Mouse (Mus musculus) lung, embryonic 16.5 days (tissue): ENCODE results near the gene Tnni1. TPM values are rescaled to one million over a fixed set of nuclear protein-coding genes. Genes with fewer than 3 reads are reported as not detected.

Source experiments
- ATAC-seq: fragments of 200-750 bp; cut with Nextera tagmentation; 2 replicates; pipeline ENCODE4 v1.8.0; 2017; ENCODE audit warnings: low read depth, mild to moderate bottlenecking, moderate library complexity
- H3K27ac ChIP-seq: fragments of 300-500 bp; sonication (generic); 2 replicates; pipeline ENCODE4 v1.5.1; 2014; ENCODE audit warnings: mild to moderate bottlenecking, control low read depth, low read length
- H3K27me3 ChIP-seq: fragments of 300-500 bp; sonication (generic); 2 replicates; pipeline ENCODE4 v1.6.1; 2014; ENCODE audit warnings: low read depth, low read length, mixed read lengths; ENCODE audit not compliant: control insufficient read depth, insufficient read depth
- H3K36me3 ChIP-seq: fragments of 300-500 bp; sonication (generic); 2 replicates; pipeline ENCODE4 v1.6.1; 2014; ENCODE audit warnings: low read length; ENCODE audit not compliant: control insufficient read depth, insufficient read depth
- H3K4me1 ChIP-seq: fragments of 300-500 bp; sonication (generic); replicated peaks from 2 replicates; pipeline ENCODE4 v1.6.1; 2014; ENCODE audit warnings: low read length, mixed read lengths; ENCODE audit not compliant: control insufficient read depth, insufficient read depth
- H3K4me2 ChIP-seq: fragments of 300-500 bp; sonication (generic); 2 replicates; pipeline ENCODE4 v1.6.1; 2014; ENCODE audit warnings: low read depth, low read length, control low read depth
- H3K4me3 ChIP-seq: fragments of 300-500 bp; sonication (generic); 2 replicates; pipeline ENCODE4 v1.5.1; 2014; ENCODE audit warnings: mild to moderate bottlenecking, low read length, control low read depth
- H3K9ac ChIP-seq: fragments of 300-500 bp; sonication (generic); 2 replicates; pipeline ENCODE4 v1.6.1; 2014; ENCODE audit warnings: low read length, control low read depth
- H3K9me3 ChIP-seq: fragments of 300-500 bp; sonication (generic); 2 replicates; pipeline ENCODE4 v1.6.1; 2016; ENCODE audit warnings: low read length; ENCODE audit not compliant: control insufficient read depth
- WGBS: fragments of 180-500 bp; shearing (Covaris S2); extraction: QIAGEN DNeasy Blood & Tissue Kit; methylation state at CpG from one replicate; pipeline ENCODE4 v1.1.7; 2014; 5-methylcytosine and 5-hydroxymethylcytosine counted together
- polyA plus RNA-seq: library from polyadenylated mRNA; unstranded; fragments of >200 nt; fragmentation: Nextera tagmentation; extraction: Ambion mirVana; gene quantifications from 2 replicates; pipeline ENCODE4 v1.2.1, GENCODE M21; 2015

Gene Tnni1
- polyA plus RNA-seq, 1 experiment from 2014 or later: 105 TPM

DNA sequence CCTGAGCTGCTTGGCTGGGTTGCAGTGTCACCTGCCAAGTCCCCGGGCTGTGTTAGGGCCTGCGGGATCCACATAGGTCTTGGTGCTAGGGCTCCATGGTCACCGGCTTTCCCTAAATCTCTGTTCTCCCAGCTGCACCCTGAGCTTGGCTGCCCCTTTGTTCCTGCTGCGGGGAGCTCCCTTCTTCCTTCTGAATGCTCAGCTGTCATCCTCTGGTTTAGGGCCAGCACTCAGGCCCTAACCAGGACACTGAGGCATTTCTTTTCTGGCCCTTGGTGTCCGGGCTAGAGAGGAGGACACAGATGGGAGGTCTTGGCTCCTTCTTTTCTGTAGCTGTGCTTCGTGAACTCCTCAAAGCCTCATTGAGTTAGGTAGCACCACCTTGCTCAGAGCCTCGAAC, 42.5 kb downstream of the Tnni1 start:
- Histone ChIP-seq H3K4me1 (peaks cover 9% of the 10 kb centered on the region), H3K4me3 (no peak overlapping the region), H3K27ac (no peak overlapping the region), H3K4me2 (no peak overlapping the region), H3K9ac (no peak overlapping the region), H3K36me3 (no peaks in the 10 kb centered on the region), H3K27me3 (peaks cover 15% of the 10 kb centered on the region; the same call in 1 of the 2 replicates), H3K9me3 (no peaks in the 10 kb centered on the region)
- no peak for ATAC-seq
- 76% methylated on average over 7 of the region's 7 CpGs for WGBS

DNA sequence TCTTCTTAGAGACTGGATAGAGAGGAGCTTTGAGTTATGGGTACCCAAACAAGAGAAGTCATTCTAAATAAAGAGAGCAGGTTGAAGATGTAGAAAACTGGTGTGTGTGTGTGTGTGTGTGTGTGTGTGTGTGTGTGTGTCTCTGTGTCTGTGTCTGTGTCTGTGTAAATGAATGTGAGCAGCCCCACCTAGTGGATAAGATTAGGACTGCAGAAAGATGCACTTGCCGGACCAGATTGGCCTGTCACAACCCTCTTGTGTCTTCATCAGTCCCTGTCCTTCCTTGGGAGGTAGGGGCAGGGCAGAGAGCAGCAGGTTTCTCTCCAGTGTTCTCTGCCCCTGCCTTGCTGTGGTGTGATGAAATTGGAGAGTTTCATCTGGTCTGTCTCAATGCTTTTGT, 49.7 kb downstream of the Tnni1 start:
- no peak overlapping the region for H3K4me2 ChIP-seq
- no peak overlapping the region for H3K4me3 ChIP-seq
- no peak overlapping the region for H3K9ac ChIP-seq
- H3K36me3 ChIP-seq: no peaks in the 10 kb centered on the region
- WGBS: 11% methylated on average over 1 of the region's 1 CpGs
- ATAC-seq: no peak
- no peaks in the 10 kb centered on the region for H3K4me1 ChIP-seq
- H3K27ac ChIP-seq: no peak overlapping the region
- no peaks in the 10 kb centered on the region for H3K9me3 ChIP-seq
- H3K27me3 ChIP-seq: no peaks in the 10 kb centered on the region

DNA sequence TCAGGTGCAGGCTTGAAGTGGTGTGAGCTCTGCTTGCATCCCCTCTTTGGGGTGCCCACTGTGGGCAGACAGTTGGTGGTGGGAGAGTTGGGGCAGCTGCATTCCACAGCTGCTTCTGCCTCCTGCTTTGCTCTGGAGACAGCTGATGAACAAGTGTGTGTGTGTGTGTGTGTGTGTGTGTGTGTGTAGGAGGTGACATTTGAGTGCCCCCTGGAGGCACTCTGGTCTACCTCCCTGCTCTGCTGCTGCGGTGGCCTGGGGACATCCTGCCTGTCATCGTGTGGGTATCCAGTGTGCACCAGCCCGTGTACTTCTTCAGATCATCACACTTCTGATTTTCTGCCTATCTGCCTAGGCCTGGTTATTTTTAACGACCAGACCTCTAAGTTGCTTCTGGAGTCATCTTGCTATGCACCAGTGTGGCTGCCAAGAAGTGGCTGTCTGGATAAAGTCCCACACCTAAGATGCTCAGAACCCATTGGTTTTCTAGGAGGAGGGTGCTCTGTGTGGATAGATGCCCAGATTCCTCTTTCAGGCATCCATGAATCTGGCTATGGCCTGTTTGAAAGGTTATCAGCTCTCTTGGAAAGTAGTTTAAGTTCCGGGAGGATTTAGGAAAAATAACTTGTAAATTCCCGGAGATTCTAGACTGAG, 55.1 kb downstream of the Tnni1 start:
- Histone ChIP-seq H3K27me3 (no peaks in the 10 kb centered on the region), H3K9ac (no peak overlapping the region), H3K4me3 (no peak overlapping the region), H3K36me3 (no peaks in the 10 kb centered on the region), H3K4me1 (peaks cover 6% of the 10 kb centered on the region; the same call in 1 of the 2 replicates), H3K27ac (no peak overlapping the region), H3K9me3 (no peaks in the 10 kb centered on the region), H3K4me2 (no peak overlapping the region)
- ATAC-seq: no peak
- WGBS: 45% methylated on average over 6 of the region's 6 CpGs

DNA sequence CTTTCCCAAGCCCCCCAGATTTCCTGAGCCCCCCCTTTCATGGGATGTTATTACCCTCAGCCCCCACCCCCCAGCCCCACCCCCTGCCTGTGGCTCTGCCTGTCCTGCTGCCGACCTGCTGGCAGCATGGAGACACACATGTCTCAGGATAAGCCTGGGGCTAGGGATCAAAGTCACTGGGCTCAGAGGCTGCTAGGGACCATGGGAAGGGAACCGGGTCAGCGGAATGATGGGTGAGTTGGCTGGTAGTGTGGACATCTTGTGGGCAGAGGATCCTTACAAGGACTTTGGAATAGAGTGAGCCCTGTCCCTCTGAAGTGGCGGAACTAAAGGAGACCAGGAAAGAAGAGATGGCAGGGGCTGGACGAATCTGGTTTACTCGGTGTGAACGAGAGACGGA, 55.7 kb downstream of the Tnni1 start:
- H3K9ac ChIP-seq: no peak overlapping the region
- no peaks in the 10 kb centered on the region for H3K36me3 ChIP-seq
- no peak overlapping the region for H3K4me3 ChIP-seq
- no peak for ATAC-seq
- 72% methylated on average over 8 of the region's 8 CpGs for WGBS
- no peak overlapping the region for H3K27ac ChIP-seq
- H3K27me3 ChIP-seq: no peaks in the 10 kb centered on the region
- no peaks in the 10 kb centered on the region for H3K9me3 ChIP-seq
- H3K4me2 ChIP-seq: no peak overlapping the region
- peaks cover 6% of the 10 kb centered on the region; the same call in 1 of the 2 replicates for H3K4me1 ChIP-seq

DNA sequence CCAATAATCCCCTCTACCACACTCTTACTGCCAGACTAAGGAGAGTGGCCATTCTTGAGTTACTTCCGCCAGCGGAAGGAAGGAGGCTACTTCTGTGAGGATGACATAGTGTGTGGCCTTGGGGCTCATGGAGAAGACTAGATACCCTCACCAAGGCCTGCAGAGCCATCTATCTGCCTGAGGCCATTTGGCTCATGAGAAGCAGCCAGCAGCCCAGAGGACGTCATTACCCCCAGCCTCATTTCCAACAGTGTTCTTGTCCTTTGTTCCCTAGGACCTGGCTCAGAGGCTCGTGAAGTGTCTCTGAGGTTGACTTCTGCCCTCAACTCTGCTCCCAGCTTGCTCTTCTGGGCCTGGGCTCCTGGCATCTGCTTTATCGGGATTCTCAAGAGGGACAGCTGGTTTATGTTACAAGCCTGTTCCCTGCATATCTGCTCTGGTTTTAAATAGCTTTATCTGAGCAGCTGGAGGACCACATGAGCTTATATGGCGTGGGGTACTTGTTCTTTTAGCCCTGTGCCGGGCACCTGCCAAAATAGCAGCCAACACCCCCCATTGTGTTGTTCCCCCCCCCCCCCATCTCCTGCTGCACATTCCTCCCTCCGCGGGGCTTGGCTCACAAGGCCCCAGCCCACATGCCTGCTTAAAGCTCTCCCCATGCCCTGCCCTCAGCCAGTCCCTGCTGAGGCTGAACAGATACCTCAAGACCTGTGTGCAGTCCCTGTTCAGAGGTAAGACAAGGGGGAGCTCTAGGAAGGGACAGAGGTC, 56.7 kb downstream of the Tnni1 start, which contains the start of gene Tnnt2:
Tnnt2 (plus strand) TSS at position 639 of the 768 bp plus-strand sequence.
- no peak within 1 kb of the TSS for H3K4me3 ChIP-seq
- no peaks in the 10 kb centered on the region for H3K9me3 ChIP-seq
- no peaks in the 10 kb centered on the region for H3K27me3 ChIP-seq
- H3K4me2 ChIP-seq: no peak within 1 kb of the TSS
- no peak within 1 kb of the TSS for H3K27ac ChIP-seq
- peaks cover 6% of the 10 kb centered on the region; the same call in 1 of the 2 replicates for H3K4me1 ChIP-seq
- H3K9ac ChIP-seq: no peak within 1 kb of the TSS
- ATAC-seq: peak; percentile 69
- no peaks in the 10 kb centered on the region for H3K36me3 ChIP-seq
- WGBS: 28% methylated on average over 9 of the region's 9 CpGs

DNA sequence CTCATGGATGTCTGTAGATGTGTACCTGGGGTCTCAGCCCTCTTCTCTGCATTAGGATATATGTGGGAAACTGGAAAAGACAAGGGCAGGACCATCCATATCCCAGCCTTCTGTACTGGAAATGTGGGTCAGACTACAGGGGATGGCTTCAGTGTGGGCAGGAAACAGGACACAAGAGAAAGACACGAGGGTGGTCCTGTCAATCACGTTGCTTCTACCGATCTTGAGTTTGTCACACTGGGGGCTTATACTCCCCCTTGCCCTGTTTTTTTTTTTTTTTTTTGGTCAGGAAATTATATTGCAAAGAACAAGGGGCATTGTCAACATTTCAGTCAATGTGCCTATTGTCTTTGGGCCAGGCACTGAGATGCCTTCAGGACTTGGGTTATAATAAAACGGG, 59.4 kb downstream of the Tnni1 start:
- WGBS: 60% methylated on average over 4 of the region's 4 CpGs
- no peak overlapping the region for H3K4me3 ChIP-seq
- H3K9me3 ChIP-seq: no peaks in the 10 kb centered on the region
- H3K36me3 ChIP-seq: no peaks in the 10 kb centered on the region
- no peak overlapping the region for H3K4me2 ChIP-seq
- H3K27me3 ChIP-seq: no peaks in the 10 kb centered on the region
- no peak overlapping the region for H3K27ac ChIP-seq
- H3K4me1 ChIP-seq: peaks cover 6% of the 10 kb centered on the region; the same call in 1 of the 2 replicates
- no peak overlapping the region for H3K9ac ChIP-seq
- ATAC-seq: no peak

DNA sequence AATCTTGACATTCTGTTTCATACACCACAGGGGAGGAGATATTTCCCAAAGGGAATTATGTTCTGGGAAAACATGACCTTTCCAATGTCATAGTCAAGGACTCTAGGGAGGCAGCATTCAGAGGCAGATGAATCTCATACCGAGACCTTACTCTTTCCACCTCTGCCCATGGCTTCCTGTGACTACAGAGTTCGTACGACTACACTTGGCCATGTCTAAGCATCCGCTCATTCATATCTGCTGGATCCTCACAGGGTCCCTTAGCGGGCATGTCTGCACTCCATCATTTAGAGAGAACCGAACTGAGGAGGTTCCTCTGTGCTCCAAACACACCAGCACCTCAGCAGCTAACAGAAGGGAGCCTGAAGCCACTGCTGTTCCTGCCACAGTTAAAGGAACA, 59.8 kb downstream of the Tnni1 start:
- ATAC-seq: no peak
- Histone ChIP-seq H3K9ac (no peak overlapping the region), H3K4me3 (no peak overlapping the region), H3K27ac (no peak overlapping the region), H3K4me1 (peaks cover 6% of the 10 kb centered on the region; the same call in 1 of the 2 replicates), H3K4me2 (no peak overlapping the region), H3K9me3 (no peaks in the 10 kb centered on the region), H3K36me3 (no peaks in the 10 kb centered on the region), H3K27me3 (no peaks in the 10 kb centered on the region)
- 86% methylated on average over 6 of the region's 6 CpGs for WGBS

DNA sequence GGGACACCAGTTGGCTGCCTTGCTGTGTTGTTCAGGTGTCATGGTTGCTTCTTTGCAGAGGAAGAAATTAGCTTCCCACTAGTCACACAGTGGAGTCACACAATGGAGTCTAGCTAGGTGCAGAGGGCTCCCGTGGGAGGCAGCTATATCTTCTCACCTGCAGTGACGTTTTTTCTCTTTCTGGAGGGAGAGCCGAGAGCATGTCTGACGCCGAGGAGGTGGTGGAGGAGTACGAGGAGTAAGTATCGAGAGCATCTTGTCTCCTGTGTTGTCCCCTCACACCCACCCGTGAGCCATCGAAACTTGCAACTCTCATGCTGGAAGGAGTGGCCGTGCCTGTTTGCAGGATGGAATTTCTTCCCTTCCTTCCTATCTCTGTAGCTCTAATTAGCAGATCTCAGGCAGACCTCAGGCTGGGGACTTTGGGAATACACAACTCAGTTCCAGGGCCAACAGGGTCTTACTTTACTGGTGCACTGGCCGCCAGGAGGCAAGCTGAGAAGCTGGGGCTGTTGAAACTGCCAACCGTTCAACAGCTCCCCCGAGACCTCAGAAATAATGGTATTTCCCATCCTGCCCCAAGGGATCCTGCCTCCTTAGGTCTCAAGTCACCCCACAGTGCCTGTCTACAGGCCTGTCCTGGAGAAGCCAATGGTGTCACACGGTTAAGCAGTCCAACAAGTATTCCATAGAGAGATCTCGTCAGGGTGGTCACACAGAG, 61.6 kb downstream of the Tnni1 start:
- Histone ChIP-seq H3K9me3 (no peaks in the 10 kb centered on the region), H3K36me3 (no peaks in the 10 kb centered on the region), H3K27me3 (no peaks in the 10 kb centered on the region), H3K4me2 (no peak overlapping the region), H3K27ac (no peak overlapping the region), H3K4me1 (peaks cover 11% of the 10 kb centered on the region), H3K4me3 (no peak overlapping the region), H3K9ac (no peak overlapping the region)
- no peak for ATAC-seq
- 59% methylated on average over 15 of the region's 15 CpGs for WGBS
